Mouse (Mus musculus): ENCODE results near the gene Nhlrc3.

- TF ChIP-seq CTCF (IDR thresholded peaks at IDR 0.05; ENCODE audit: insufficient read depth, low read length): peak; percentile 27; the same call in 1 of the 2 replicates
- TF ChIP-seq POLR2A (IDR thresholded peaks at IDR 0.05; ENCODE audit: borderline replicate concordance, extremely low read depth, low read depth, low read length): no peak
These were observed 39.3 kb upstream of the Nhlrc3 start for GRCm38 (mm10) chr3:53502428-53502827.
